Mouse (Mus musculus) hindbrain, embryonic 12.5 days (tissue): ENCODE measurements around the gene Ergic1. TPM values are rescaled to one million over a fixed set of nuclear protein-coding genes. Genes with fewer than 3 reads are reported as not detected.

Source experiments
- microRNA-seq: library from miRNA; unstranded; fragments of <30 nt; microRNA quantifications from one replicate; pipeline ENCODE4, GENCODE M21; 2017
- polyA plus RNA-seq: library from polyadenylated mRNA; unstranded; fragments of >200 nt; fragmentation: Nextera tagmentation; extraction: Ambion mirVana; gene quantifications from 2 replicates; pipeline ENCODE4 v1.2.1, GENCODE M21; 2016

The Ergic1 gene
- polyA plus RNA-seq, 1 experiment from 2014 or later, result 85.3 TPM

Small RNA genes within 50 kb of the gene (microRNA-seq; reads per million reads assigned to microRNA genes)
- not detected for gene Gm22420

Other genes with a start within 250 kb of the Ergic1 start
- 0.40 and 0.59 TPM in 2 replicates for gene Neurl1b, start 146.7 kb upstream of the Ergic1 start, polyA plus RNA-seq
- gene Dusp1, start 639 bp downstream of the Ergic1 start, polyA plus RNA-seq, result 33.0 and 38.5 TPM in 2 replicates
- 108 and 111 TPM in 2 replicates for gene Atp6v0e, start 101.7 kb downstream of the Ergic1 start, polyA plus RNA-seq
- 7.5 and 10.4 TPM in 2 replicates for gene Crebrf, start 154.2 kb downstream of the Ergic1 start, polyA plus RNA-seq
- 48.5 and 49.7 TPM in 2 replicates for gene Bnip1, start 219.6 kb downstream of the Ergic1 start, polyA plus RNA-seq